26 mouse cellular contexts compared by ENCODE assay signal in genomic region chr17:51528161-51528560, GRCm38 (mm10).
DNase-seq lines count a peak whose midpoint lies in the region; ATAC-seq lines count a peak whose summit lies in the region.
"Had no signal": no experiment of that assay in that cellular context is flagged by ENCODE, and none has a peak within 500 bp of the region (broad histone marks: within the 10 kb centered on the region; RNA-seq: fewer than 3 reads in every experiment).

No protein-coding gene starts in this region.

- peak; percentile 34 for DNase-seq in kidney, adult 11 months
- peak; percentile 29 to 37 for DNase-seq in kidney, adult 8-10 months
- peak; percentile 23 for DNase-seq in kidney, postnatal 10 days
- no peak for DNase-seq in retina, postnatal 1 day
- no peak for DNase-seq in frontal cortex, postnatal 25 days (ENCODE audit: low spot score in 2 of 2)
- DNase-seq in gastrocnemius, adult 8-10 months (ENCODE audit: low spot score in 2 of 2), result no peak
- DNase-seq: adrenal gland, adult 8-10 months; B cell, adult 2 months; cerebellum, adult 2 months; cerebellum, postnatal 14 days; gastrocnemius, postnatal 14 days; heart, postnatal 10 days; liver, postnatal 0 days; thymus, postnatal 4 days had no signal

- H3K9ac ChIP-seq in kidney, embryonic 14.5 days (ENCODE audit: low read depth, low read length), result no peak overlapping the region
- H3K9ac ChIP-seq: heart, embryonic 13.5 days; limb, embryonic 12.5 days; liver, embryonic 12.5 days; liver, postnatal 0 days; midbrain, embryonic 13.5 days; neural tube, embryonic 13.5 days had no signal

- H3K4me2 ChIP-seq in kidney, embryonic 14.5 days (replicated peaks; ENCODE audit: low read depth, low read length), result no peak overlapping the region
- H3K4me2 ChIP-seq: heart, embryonic 13.5 days; limb, embryonic 12.5 days; liver, embryonic 12.5 days; midbrain, embryonic 13.5 days; neural tube, embryonic 13.5 days had no signal

- no peaks in the 10 kb centered on the region for H3K9me3 ChIP-seq in kidney, embryonic 14.5 days (ENCODE audit: control insufficient read depth, low read length)
- H3K9me3 ChIP-seq: heart, embryonic 13.5 days; limb, embryonic 12.5 days; liver, embryonic 12.5 days; midbrain, embryonic 13.5 days; neural tube, embryonic 13.5 days had no signal

- no peak for ATAC-seq in kidney, embryonic 14.5 days (ENCODE audit: low FRiP score, low TSS enrichment)
- ATAC-seq: forebrain, embryonic 16.5 days; hindbrain, embryonic 16.5 days; liver, embryonic 12.5 days; liver, postnatal 0 days; midbrain, embryonic 13.5 days had no signal

- H3K36me3 ChIP-seq in kidney, embryonic 14.5 days (ENCODE audit: control insufficient read depth, insufficient read depth, low read length), result no peaks in the 10 kb centered on the region
- H3K36me3 ChIP-seq: G1E; heart, embryonic 13.5 days; limb, embryonic 12.5 days; liver, embryonic 12.5 days; midbrain, embryonic 13.5 days; neural tube, embryonic 13.5 days had no signal

- H3K27ac ChIP-seq in kidney, embryonic 14.5 days (ENCODE audit: low read depth, low read length), result no peak overlapping the region
- H3K27ac ChIP-seq: heart, embryonic 13.5 days; left cerebral cortex, adult 2 months; limb, embryonic 12.5 days; liver, embryonic 12.5 days; macrophage; midbrain, embryonic 13.5 days; neural tube, embryonic 13.5 days had no signal

- no peak overlapping the region for H3K4me3 ChIP-seq in kidney, embryonic 14.5 days (ENCODE audit: low read length)
- H3K4me3 ChIP-seq: erythroblast, embryonic 14.5 days; heart, embryonic 13.5 days; left cerebral cortex, adult 2 months; limb, embryonic 12.5 days; liver, embryonic 12.5 days; midbrain, embryonic 13.5 days; neural tube, embryonic 13.5 days had no signal

- WGBS in kidney, embryonic 14.5 days, result 85% methylated on average over 3 of the region's 3 CpGs

- H3K4me1 ChIP-seq in kidney, embryonic 14.5 days (ENCODE audit: control insufficient read depth, insufficient read depth, low read length), result 0 out of 2 replicates have a peak, but pooled peaks cover 2% of the 10 kb centered on the region
- H3K4me1 ChIP-seq: heart, embryonic 13.5 days; limb, embryonic 12.5 days; liver, embryonic 12.5 days had no signal

- no peaks in the 10 kb centered on the region for H3K27me3 ChIP-seq in kidney, embryonic 14.5 days (ENCODE audit: control insufficient read depth, insufficient read depth, low read length)
- H3K27me3 ChIP-seq: heart, embryonic 13.5 days; liver, embryonic 12.5 days; midbrain, embryonic 13.5 days; neural tube, embryonic 13.5 days had no signal

Comparison
In these comparisons a context has a peak if more than half of its experiments do, and no peak if none do; other contexts are left out.
1. DNase-seq: peak in kidney, adult 11 months (single experiment), kidney, adult 8-10 months (2 of 2) and kidney, postnatal 10 days (single experiment); none in retina, postnatal 1 day (single experiment), frontal cortex, postnatal 25 days (0 of 2) and gastrocnemius, adult 8-10 months (0 of 2).